9 mouse cellular contexts compared by ENCODE assay signal in genomic region chr7:79799048-79799447, GRCm38 (mm10). TPM values are rescaled to one million over a fixed set of nuclear protein-coding genes. Genes with fewer than 3 reads are reported as not detected.
DNase-seq lines count a peak whose midpoint lies in the region; ATAC-seq and TF ChIP-seq lines count a peak whose summit lies in the region.
"Had no signal": no experiment of that assay in that cellular context is flagged by ENCODE, and none has a peak within 500 bp of the region (broad histone marks: within the 10 kb centered on the region; RNA-seq: fewer than 3 reads in every experiment).

No protein-coding gene starts in this region.

- no peak overlapping the region for H3K9ac ChIP-seq in lung, embryonic 14.5 days
- H3K9ac ChIP-seq: limb, embryonic 12.5 days had no signal

- no peak overlapping the region for H3K4me3 ChIP-seq in lung, embryonic 14.5 days (ENCODE audit: low read depth, low read length)
- H3K4me3 ChIP-seq: limb, embryonic 12.5 days had no signal

- intact Hi-C loops in gastrocnemius, postnatal 36 days (cut with DNase I), result loop anchor here (2.0 kb wide), 1 partner anchor 118 kb away; no protein-coding TSS in a partner anchor

- WGBS in large intestine, adult 2 months, result 2% methylated on average over 8 of the region's 8 CpGs
- 1% methylated on average over 8 of the region's 8 CpGs for WGBS in lung, embryonic 14.5 days

- no peaks in the 10 kb centered on the region for H3K4me1 ChIP-seq in lung, embryonic 14.5 days (ENCODE audit: insufficient read depth)

- 0 out of 2 replicates have a peak, but pooled peaks have one; percentile 38 for ATAC-seq in lung, embryonic 14.5 days (ENCODE audit: insufficient read depth)
- ATAC-seq in erythroid progenitor cell, adult 5-6 weeks (replicated peaks; ENCODE audit: low FRiP score, poor library complexity, severe bottlenecking), result no peak

- H3K4me2 ChIP-seq in lung, embryonic 14.5 days, result no peak overlapping the region
- H3K4me2 ChIP-seq: limb, embryonic 12.5 days had no signal

- no peak overlapping the region for H3K27ac ChIP-seq in lung, embryonic 14.5 days (ENCODE audit: low read depth)
- H3K27ac ChIP-seq: limb, embryonic 12.5 days had no signal

- no peaks in the 10 kb centered on the region for H3K36me3 ChIP-seq in lung, embryonic 14.5 days (ENCODE audit: insufficient read depth)
- H3K36me3 ChIP-seq: limb, embryonic 12.5 days had no signal

- TF ChIP-seq CTCF in lung, embryonic 14.5 days (IDR thresholded peaks at IDR 0.05; ENCODE audit: low read depth), result peak; percentile 89

- peaks cover 6% of the 10 kb centered on the region; the same call in 1 of the 2 replicates for H3K27me3 ChIP-seq in lung, embryonic 14.5 days (ENCODE audit: insufficient read depth, low read length)

- DNase-seq in CD4-positive, CD25-positive, alpha-beta regulatory T cell, adult 2 months (ENCODE audit: low read depth, low spot score), result peak; percentile 75
- DNase-seq in R1 (ENCODE audit: low read depth, low spot score), result peak; percentile 76
- peak; percentile 69 to 77 for DNase-seq in cerebellum, postnatal 36 days
- DNase-seq in gastrocnemius, postnatal 36 days, result peak; percentile 67 to 79
- DNase-seq in large intestine, adult 2 months (ENCODE audit: low read depth, low spot score), result peak; percentile 43
- DNase-seq in lung, embryonic 14.5 days, result peak; percentile 93
- peak; percentile 59 to 61 for DNase-seq in right cerebral cortex, postnatal 36 days (ENCODE audit: low spot score in 2 of 2)

- H3K9me3 ChIP-seq in lung, embryonic 14.5 days (ENCODE audit: low read depth, low read length), result no peaks in the 10 kb centered on the region
- H3K9me3 ChIP-seq: limb, embryonic 12.5 days had no signal

RNA-seq across cellular contexts. Expression of gene Mesp1, which starts 5.5 kb away (rescaled TPM):
- total RNA-seq in gastrocnemius, postnatal 36 days (2021), result not detected
- 0.69 and 0.85 TPM in 2 replicates for polyA plus RNA-seq in large intestine, adult 2 months (2012; rRNA removed)
- not detected in 2 replicates for polyA plus RNA-seq in lung, embryonic 14.5 days (2014; fragmentation: Nextera tagmentation; extraction: Ambion mirVana)
- not detected in 2 replicates for total RNA-seq in erythroid progenitor cell, adult 5-6 weeks (2015; ENCODE audit: low replicate concordance)
- not detected in 2 replicates for total RNA-seq in erythroid progenitor cell, adult 5-6 weeks (2017; ENCODE audit: low replicate concordance)
- polyA plus RNA-seq: limb, embryonic 12.5 days had no signal

RNA-seq across cellular contexts. Expression of gene Mesp2, which starts 11.5 kb away (rescaled TPM):
- not detected for total RNA-seq in gastrocnemius, postnatal 36 days (2021)
- polyA plus RNA-seq in large intestine, adult 2 months (2012; rRNA removed), result 0.35 and 0.64 TPM in 2 replicates
- polyA plus RNA-seq in lung, embryonic 14.5 days (2014; fragmentation: Nextera tagmentation; extraction: Ambion mirVana), result 0.19 and 0.28 TPM in 2 replicates
- total RNA-seq in erythroid progenitor cell, adult 5-6 weeks (2015; ENCODE audit: low replicate concordance), result not detected in 2 replicates
- not detected in 2 replicates for total RNA-seq in erythroid progenitor cell, adult 5-6 weeks (2017; ENCODE audit: low replicate concordance)

RNA-seq across cellular contexts. Expression of gene Wdr93, which starts 56.1 kb away (rescaled TPM):
- not detected for total RNA-seq in gastrocnemius, postnatal 36 days (2021)
- polyA plus RNA-seq in large intestine, adult 2 months (2012; rRNA removed), result 0.05 and 0.10 TPM in 2 replicates
- polyA plus RNA-seq in lung, embryonic 14.5 days (2014; fragmentation: Nextera tagmentation; extraction: Ambion mirVana), result 0.16 and 0.17 TPM in 2 replicates
- total RNA-seq in erythroid progenitor cell, adult 5-6 weeks (2015; ENCODE audit: low replicate concordance), result not detected in 2 replicates
- not detected in 2 replicates for total RNA-seq in erythroid progenitor cell, adult 5-6 weeks (2017; ENCODE audit: low replicate concordance)

RNA-seq across cellular contexts. Expression of gene Pex11a, which starts 56.1 kb away (rescaled TPM):
- total RNA-seq in gastrocnemius, postnatal 36 days (2021), result 10 to 100 TPM in 1 of 2 experiments, 1 to 10 TPM in 1; 9.8 to 11.5 TPM
- 18.9 and 27.5 TPM in 2 replicates for polyA plus RNA-seq in large intestine, adult 2 months (2012; rRNA removed)
- 12.0 and 12.1 TPM in 2 replicates for polyA plus RNA-seq in lung, embryonic 14.5 days (2014; fragmentation: Nextera tagmentation; extraction: Ambion mirVana)
- 1.3 and 4.0 TPM in 2 replicates for total RNA-seq in erythroid progenitor cell, adult 5-6 weeks (2015; ENCODE audit: low replicate concordance)
- not detected in 2 replicates for total RNA-seq in erythroid progenitor cell, adult 5-6 weeks (2017; ENCODE audit: low replicate concordance)

Comparison
In these comparisons a context has a peak if more than half of its experiments do, and no peak if none do; other contexts are left out.
1. DNase-seq: peak in every context shown above with its lines; median percentile 93 in lung, embryonic 14.5 days; 76 in R1; 75 in CD4-positive, CD25-positive, alpha-beta regulatory T cell, adult 2 months; 73 in cerebellum, postnatal 36 days; 73 in gastrocnemius, postnatal 36 days; 60 in right cerebral cortex, postnatal 36 days; 43 in large intestine, adult 2 months.